Mouse (Mus musculus) layer of hippocampus, adult 9-11 months (tissue): ENCODE measurements around the gene Adamtsl1.

Experiments
- DNase-seq: peaks from one replicate; pipeline ENCODE4 v3.0.0; 2022

The Adamtsl1 gene

GRCm38 (mm10) chr4:85818504-85818903 is 304.5 kb downstream of the Adamtsl1 start:
- DNase-seq, result no peak

- peak; percentile 52 for DNase-seq
Measured at GRCm38 (mm10) chr4:85819169-85819568, 305.2 kb downstream of the Adamtsl1 start.

- no peak for DNase-seq
Measured at GRCm38 (mm10) chr4:85819921-85820320, 305.9 kb downstream of the Adamtsl1 start.

- DNase-seq, result no peak
Measured at GRCm38 (mm10) chr4:85823952-85824704, 310.2 kb downstream of the Adamtsl1 start.

- DNase-seq, result no peak
Measured at GRCm38 (mm10) chr4:85824705-85825085, 310.7 kb downstream of the Adamtsl1 start.

- DNase-seq, result no peak
Measured at GRCm38 (mm10) chr4:85837058-85837457, 323.1 kb downstream of the Adamtsl1 start.

- DNase-seq, result no peak
Measured at GRCm38 (mm10) chr4:85837532-85837965, 323.6 kb downstream of the Adamtsl1 start.

GRCm38 (mm10) chr4:85838031-85838430 is 324.1 kb downstream of the Adamtsl1 start:
- no peak for DNase-seq

- DNase-seq, result peak; percentile 13
Measured at GRCm38 (mm10) chr4:85842113-85842512, 328.1 kb downstream of the Adamtsl1 start.

GRCm38 (mm10) chr4:85844381-85844780 is 330.4 kb downstream of the Adamtsl1 start:
- DNase-seq, result no peak

GRCm38 (mm10) chr4:85845931-85846330 is 332.0 kb downstream of the Adamtsl1 start:
- DNase-seq, result no peak

- DNase-seq, result no peak
Measured at GRCm38 (mm10) chr4:85853401-85853800, 339.4 kb downstream of the Adamtsl1 start.

- no peak for DNase-seq
Measured at GRCm38 (mm10) chr4:85854507-85854906, 340.5 kb downstream of the Adamtsl1 start.

GRCm38 (mm10) chr4:85879376-85879775 is 365.4 kb downstream of the Adamtsl1 start:
- DNase-seq, result no peak

- no peak for DNase-seq
Measured at GRCm38 (mm10) chr4:85881318-85881717, 367.3 kb downstream of the Adamtsl1 start.

- DNase-seq, result no peak
Measured at GRCm38 (mm10) chr4:85884031-85884430, 370.1 kb downstream of the Adamtsl1 start.

- DNase-seq, result peak; percentile 8
Measured at GRCm38 (mm10) chr4:85889877-85890598, 376.1 kb downstream of the Adamtsl1 start.

GRCm38 (mm10) chr4:85901316-85901715 is 387.3 kb downstream of the Adamtsl1 start:
- no peak for DNase-seq

- DNase-seq, result no peak
Measured at GRCm38 (mm10) chr4:85904217-85904616, 390.2 kb downstream of the Adamtsl1 start.

- DNase-seq, result no peak
Measured at GRCm38 (mm10) chr4:85916034-85916433, 402.1 kb downstream of the Adamtsl1 start.

GRCm38 (mm10) chr4:85918366-85918765 is 404.4 kb downstream of the Adamtsl1 start:
- DNase-seq, result peak; percentile 17

- peak; percentile 36 for DNase-seq
Measured at GRCm38 (mm10) chr4:85920474-85920873, 406.5 kb downstream of the Adamtsl1 start.

GRCm38 (mm10) chr4:85922741-85923140 is 408.8 kb downstream of the Adamtsl1 start:
- DNase-seq, result peak; percentile 77

GRCm38 (mm10) chr4:85932129-85932528 is 418.2 kb downstream of the Adamtsl1 start:
- no peak for DNase-seq
